Mouse (Mus musculus): ENCODE results near the gene 1110051M20Rik. TPM values are rescaled to one million over a fixed set of nuclear protein-coding genes. Genes with fewer than 3 reads are reported as not detected.

The 1110051M20Rik gene
- polyA plus RNA-seq, 2 experiments, result 1.6 to 6.6 TPM

- Histone ChIP-seq H3K4me3 (ENCODE audit: insufficient read depth in 1 of 2, low read depth in 2 of 2, low read length in 2 of 2) (no peak overlapping the region), H3K27me3 (ENCODE audit: control insufficient read depth, insufficient read depth, low read length) (peaks cover 49% of the 10 kb centered on the region), H3K36me3 (replicated peaks; ENCODE audit: control insufficient read depth, insufficient read depth, low read depth) (no peaks in the 10 kb centered on the region), H3K27ac (no peak overlapping the region), H3K4me2 (ENCODE audit: low read depth) (no peak overlapping the region), H3K4me1 (replicated peaks; ENCODE audit: control insufficient read depth in 2 of 2, insufficient read depth in 2 of 2, low read length in 1 of 2) (no peaks in the 10 kb centered on the region), H3K9me3 (ENCODE audit: control insufficient read depth, low read length) (no peaks in the 10 kb centered on the region), H3K9ac (replicated peaks) (no peak overlapping the region)
- no peak for TF ChIP-seq EP300 (IDR thresholded peaks at IDR 0.05; ENCODE audit: low read depth)
- TF ChIP-seq CTCF (IDR thresholded peaks at IDR 0.05; ENCODE audit: low read depth), result no peak
- WGBS (ENCODE audit: insufficient replicate concordance), result 34% methylated on average over 8 of the region's 8 CpGs
- no peak for DNase-seq (ENCODE audit: low read depth in 3 of 3, low spot score in 3 of 3)
- ATAC-seq (ENCODE audit: insufficient read depth), result no peak
These were observed 189.7 kb downstream of the 1110051M20Rik start for GRCm38 (mm10) chr2:91254725-91255380.

DNA sequence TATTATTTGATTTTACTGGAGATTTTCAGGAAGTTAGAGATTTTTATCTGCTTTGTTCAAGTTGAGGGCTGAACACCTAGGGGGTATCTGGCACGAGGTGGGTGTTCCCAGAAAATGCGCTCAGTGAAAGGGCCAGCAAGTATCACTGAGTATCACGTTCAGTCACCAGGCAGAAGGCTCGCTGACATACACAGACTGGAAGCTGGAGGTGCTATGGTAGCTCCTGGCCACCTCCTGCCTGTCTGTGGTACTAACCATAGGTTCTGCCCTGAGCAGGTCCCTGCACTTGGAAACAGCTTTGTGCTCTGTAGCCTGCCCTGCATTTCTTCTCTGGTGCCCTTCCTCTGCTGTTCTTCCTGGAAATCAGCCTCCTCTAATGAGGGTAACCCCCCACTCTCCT lies 192.0 kb downstream of the 1110051M20Rik start:
- Histone ChIP-seq H3K4me2 (ENCODE audit: low read depth) (no peak overlapping the region), H3K9me3 (ENCODE audit: control insufficient read depth, low read length) (no peaks in the 10 kb centered on the region), H3K4me3 (ENCODE audit: insufficient read depth in 1 of 2, low read depth in 2 of 2, low read length in 2 of 2) (no peak overlapping the region), H3K9ac (replicated peaks) (no peak overlapping the region), H3K4me1 (replicated peaks; ENCODE audit: control insufficient read depth in 2 of 2, insufficient read depth in 2 of 2, low read length in 1 of 2) (no peaks in the 10 kb centered on the region), H3K27ac (no peak overlapping the region), H3K36me3 (replicated peaks; ENCODE audit: control insufficient read depth, insufficient read depth, low read depth) (no peaks in the 10 kb centered on the region), H3K27me3 (ENCODE audit: control insufficient read depth, insufficient read depth, low read length) (peaks cover 40% of the 10 kb centered on the region)
- ATAC-seq (ENCODE audit: insufficient read depth) (no peak), DNase-seq (ENCODE audit: low read depth in 3 of 3, low spot score in 3 of 3) (no peak)
- TF ChIP-seq EP300 (IDR thresholded peaks at IDR 0.05; ENCODE audit: low read depth), result no peak
- no peak for TF ChIP-seq CTCF (IDR thresholded peaks at IDR 0.05; ENCODE audit: low read depth)
- WGBS (ENCODE audit: insufficient replicate concordance), result 42% methylated on average over 4 of the region's 4 CpGs

- H3K4me1 ChIP-seq (replicated peaks; ENCODE audit: control insufficient read depth in 2 of 2, insufficient read depth in 2 of 2, low read length in 1 of 2), result no peaks in the 10 kb centered on the region
- no peak overlapping the region for H3K4me3 ChIP-seq (ENCODE audit: insufficient read depth in 1 of 2, low read depth in 2 of 2, low read length in 2 of 2)
These were observed 192.5 kb downstream of the 1110051M20Rik start for GRCm38 (mm10) chr2:91252001-91252400.

DNA sequence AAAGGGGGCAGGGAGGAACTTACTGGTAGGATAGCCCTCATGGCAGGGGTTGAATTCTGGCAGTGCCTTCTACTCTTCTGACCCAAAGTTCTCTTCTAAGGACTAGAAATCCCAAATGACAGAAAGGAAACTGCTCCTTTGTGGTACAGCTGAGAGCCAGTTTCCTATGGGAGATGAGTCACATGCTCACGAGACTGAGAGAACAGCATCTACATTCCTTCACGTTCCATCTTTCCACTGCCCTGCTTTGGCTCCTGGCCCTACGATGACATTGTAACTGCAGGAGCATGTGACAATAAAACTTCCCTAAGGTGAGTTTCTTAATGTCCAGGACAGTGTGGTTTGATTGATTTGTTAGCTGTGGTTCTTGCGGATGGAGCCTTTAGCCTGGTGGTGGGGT lies 196.1 kb downstream of the 1110051M20Rik start:
- no peak for TF ChIP-seq EP300 (IDR thresholded peaks at IDR 0.05; ENCODE audit: low read depth)
- TF ChIP-seq CTCF (IDR thresholded peaks at IDR 0.05; ENCODE audit: low read depth), result no peak
- DNase-seq (ENCODE audit: low read depth in 3 of 3, low spot score in 3 of 3) (no peak), ATAC-seq (ENCODE audit: insufficient read depth) (no peak)
- Histone ChIP-seq H3K9me3 (ENCODE audit: control insufficient read depth, low read length) (no peaks in the 10 kb centered on the region), H3K4me3 (ENCODE audit: insufficient read depth in 1 of 2, low read depth in 2 of 2, low read length in 2 of 2) (no peak overlapping the region), H3K9ac (replicated peaks) (no peak overlapping the region), H3K27ac (no peak overlapping the region), H3K36me3 (replicated peaks; ENCODE audit: control insufficient read depth, insufficient read depth, low read depth) (no peaks in the 10 kb centered on the region), H3K4me1 (replicated peaks; ENCODE audit: control insufficient read depth in 2 of 2, insufficient read depth in 2 of 2, low read length in 1 of 2) (peaks cover 12 to 15% of the 10 kb centered on the region in 2 experiments), H3K27me3 (ENCODE audit: control insufficient read depth, insufficient read depth, low read length) (peaks cover 9% of the 10 kb centered on the region), H3K4me2 (ENCODE audit: low read depth) (no peak overlapping the region)
- WGBS (ENCODE audit: insufficient replicate concordance), result 68% methylated on average over 4 of the region's 4 CpGs

More at GRCm38 (mm10) chr2:91252001-91252400, 192.5 kb downstream of the 1110051M20Rik start:
- TF ChIP-seq EP300 (IDR thresholded peaks at IDR 0.05; ENCODE audit: low read depth) (no peak), CTCF (IDR thresholded peaks at IDR 0.05; ENCODE audit: low read depth) (no peak)
- 58% methylated on average over 4 of the region's 4 CpGs for whole genome bisulfite sequencing (ENCODE audit: insufficient replicate concordance)
- ATAC-seq (ENCODE audit: insufficient read depth) (no peak), DNase-seq (ENCODE audit: low read depth in 3 of 3, low spot score in 3 of 3) (no peak)
- no peak overlapping the region for H3K27ac ChIP-seq
- H3K27me3 ChIP-seq (ENCODE audit: control insufficient read depth, insufficient read depth, low read length), result peaks cover 35% of the 10 kb centered on the region
- H3K4me2 ChIP-seq (ENCODE audit: low read depth), result no peak overlapping the region
- H3K9ac ChIP-seq (replicated peaks), result no peak overlapping the region
- no peaks in the 10 kb centered on the region for H3K36me3 ChIP-seq (replicated peaks; ENCODE audit: control insufficient read depth, insufficient read depth, low read depth)
- no peaks in the 10 kb centered on the region for H3K9me3 ChIP-seq (ENCODE audit: control insufficient read depth, low read length)

GRCm38 (mm10) chr2:91244557-91245228 lies 199.8 kb downstream of the 1110051M20Rik start:
- DNase-seq (ENCODE audit: low read depth in 3 of 3, low spot score in 3 of 3) (peak; percentile 59 to 68 (median 62)), ATAC-seq (ENCODE audit: insufficient read depth) (peak; percentile 92)
- Histone ChIP-seq H3K36me3 (replicated peaks; ENCODE audit: control insufficient read depth, insufficient read depth, low read depth) (no peaks in the 10 kb centered on the region), H3K27me3 (ENCODE audit: control insufficient read depth, insufficient read depth, low read length) (no peaks in the 10 kb centered on the region; the same call in 1 of the 2 replicates), H3K4me2 (ENCODE audit: low read depth) (peak overlapping the region; percentile 18), H3K9ac (replicated peaks) (no peak overlapping the region; the same call in none of the 2 replicates), H3K4me1 (replicated peaks; ENCODE audit: control insufficient read depth in 2 of 2, insufficient read depth in 2 of 2, low read length in 1 of 2) (peaks cover 17 to 27% of the 10 kb centered on the region in 2 experiments), H3K9me3 (ENCODE audit: control insufficient read depth, low read length) (no peaks in the 10 kb centered on the region), H3K27ac (no peak overlapping the region), H3K4me3 (ENCODE audit: insufficient read depth in 1 of 2, low read depth in 2 of 2, low read length in 2 of 2) (no peak overlapping the region)
- TF ChIP-seq EP300 (IDR thresholded peaks at IDR 0.05; ENCODE audit: low read depth) (peak; percentile 83), CTCF (IDR thresholded peaks at IDR 0.05; ENCODE audit: low read depth) (no peak)
- 38% methylated on average over 5 of the region's 5 CpGs for WGBS (ENCODE audit: insufficient replicate concordance)

Measured in liver, embryonic 14.5 days (tissue).